Mouse (Mus musculus): ENCODE data around the gene Lbhd2.

The Lbhd2 gene

GRCm38 (mm10) chr12:111406622-111407021, at the start of gene Lbhd2:
Gene Lbhd2, plus strand, starts transcription at chr12:111406809.
- no peak for DNase-seq (ENCODE audit: extremely low spot score, low read depth, low spot score)

DNA sequence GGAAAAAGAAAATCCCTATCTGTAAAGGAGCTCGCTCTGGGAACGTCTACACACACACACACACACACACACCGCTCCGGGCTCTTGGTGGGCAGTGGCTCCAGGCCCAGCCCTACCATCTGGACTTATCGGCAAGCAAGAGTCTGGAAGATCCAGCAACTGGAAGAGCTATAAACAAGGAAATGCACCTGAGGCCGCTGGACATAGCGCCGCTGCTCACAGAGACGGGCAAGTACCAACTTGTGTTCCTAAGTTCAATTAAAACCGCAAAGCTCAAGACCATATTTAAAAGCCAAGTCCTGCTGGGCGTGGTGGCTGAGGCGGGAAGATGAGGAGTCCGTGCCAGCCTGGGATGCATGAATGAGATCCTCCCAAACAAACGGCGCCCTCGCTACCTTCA, 45.9 kb upstream of the Lbhd2 start:
- no peak for DNase-seq (ENCODE audit: extremely low spot score, low read depth, low spot score)

DNA sequence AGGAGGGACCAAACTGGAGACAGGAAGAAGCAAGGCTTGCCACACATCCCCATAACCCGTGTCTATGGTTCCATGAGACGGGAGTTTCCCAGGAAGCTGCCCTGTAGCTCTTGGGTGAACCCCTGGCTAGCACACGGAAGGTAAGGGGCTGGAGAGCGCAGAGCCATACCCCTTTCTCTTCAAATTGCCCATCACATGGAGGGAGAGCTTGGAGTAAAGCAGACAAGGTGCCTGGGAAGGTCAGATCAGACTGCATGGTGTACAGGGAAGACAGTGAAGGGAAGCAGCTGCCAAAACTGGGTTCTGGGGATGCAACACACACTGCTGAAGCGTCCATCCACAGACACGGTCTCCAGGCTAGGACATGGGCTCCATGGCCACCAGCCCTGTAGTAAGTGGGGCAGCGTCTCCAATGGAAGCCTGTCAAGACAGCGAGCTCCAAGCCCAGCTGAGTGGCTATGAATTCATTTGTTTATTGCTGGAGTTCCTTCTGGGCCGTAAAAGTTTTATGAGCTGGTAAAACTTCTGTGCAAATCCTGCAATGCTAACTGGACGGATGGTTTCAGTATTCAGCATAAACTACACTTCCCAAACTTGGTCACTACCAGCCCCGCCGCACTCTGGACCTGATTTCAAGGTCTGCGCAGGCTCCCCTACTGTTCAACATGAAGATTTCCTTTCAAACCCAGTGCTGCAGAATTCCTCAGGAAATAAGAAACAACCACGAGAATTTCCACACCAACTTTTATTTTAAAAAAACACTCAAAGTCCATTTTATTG, 45.1 kb upstream of the Lbhd2 start:
- DNase-seq (ENCODE audit: extremely low spot score, low read depth, low spot score): no peak

DNA sequence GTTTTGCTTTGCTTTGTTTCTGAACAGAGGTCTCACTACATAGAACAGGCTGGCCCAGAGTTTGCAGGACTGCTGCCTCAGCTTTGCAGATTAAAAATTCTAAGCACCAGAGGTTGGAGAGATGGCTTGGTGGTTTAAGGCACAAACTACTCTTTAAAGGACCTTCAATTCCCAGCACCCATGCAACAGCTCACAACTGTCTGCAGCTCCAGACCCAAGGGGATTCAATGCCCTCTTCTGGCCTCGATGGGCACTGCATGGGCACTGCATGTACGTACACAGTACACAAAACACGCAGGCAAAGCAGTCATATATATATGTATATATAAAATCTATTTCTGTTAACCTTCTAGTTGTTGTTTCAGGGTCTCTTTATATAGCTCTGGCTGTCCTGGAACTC, 42.4 kb upstream of the Lbhd2 start:
- DNase-seq (ENCODE audit: extremely low spot score, low read depth, low spot score): no peak

DNA sequence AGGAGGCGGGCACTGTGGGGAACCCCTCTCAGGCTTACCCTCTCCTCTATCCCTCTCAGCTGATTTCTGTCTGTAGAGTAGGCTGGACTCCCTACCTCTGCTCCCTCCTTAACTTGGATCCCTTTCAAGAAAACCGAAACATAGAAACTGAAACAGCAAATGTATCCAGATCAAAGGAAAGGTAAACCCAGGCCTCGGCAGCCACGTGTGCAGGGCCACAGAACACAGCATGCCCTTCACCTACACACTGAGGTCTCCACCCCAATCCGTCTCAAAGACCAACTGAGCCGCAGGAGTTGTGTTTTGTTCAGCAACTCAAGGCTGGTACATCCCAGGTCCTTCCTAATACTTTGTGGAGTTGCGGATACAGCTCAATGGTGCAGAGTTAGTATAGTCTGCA, 39.5 kb upstream of the Lbhd2 start:
- no peak for DNase-seq (ENCODE audit: extremely low spot score, low read depth, low spot score)

DNA sequence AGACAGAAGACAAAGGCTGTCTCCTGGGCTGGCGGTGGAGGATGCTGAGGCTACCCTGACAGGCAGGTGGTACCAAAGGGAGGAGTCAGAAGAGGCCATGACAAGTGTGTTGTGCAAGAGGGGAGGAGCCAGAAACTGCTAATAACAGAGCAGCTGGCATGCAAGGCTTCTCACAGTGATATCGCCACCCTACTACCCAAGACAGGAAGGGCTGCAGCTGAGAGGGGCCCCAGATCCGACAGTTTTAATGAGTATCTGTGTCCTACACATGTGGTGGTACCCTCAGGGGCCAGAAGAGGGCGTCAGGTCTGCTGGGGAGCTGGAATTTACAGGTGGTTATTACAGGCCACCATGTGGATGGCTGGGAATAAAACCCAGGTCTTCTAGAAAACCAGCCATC, 36.4 kb upstream of the Lbhd2 start:
- no peak for DNase-seq (ENCODE audit: extremely low spot score, low read depth, low spot score)

GRCm38 (mm10) chr12:111371905-111372304, 34.7 kb upstream of the Lbhd2 start:
- no peak for DNase-seq (ENCODE audit: extremely low spot score, low read depth, low spot score)

GRCm38 (mm10) chr12:111373411-111373810, 33.2 kb upstream of the Lbhd2 start:
- DNase-seq (ENCODE audit: extremely low spot score, low read depth, low spot score): no peak

- DNase-seq (ENCODE audit: extremely low spot score, low read depth, low spot score): no peak
Observed at GRCm38 (mm10) chr12:111374727-111375126, 31.9 kb upstream of the Lbhd2 start.

DNA sequence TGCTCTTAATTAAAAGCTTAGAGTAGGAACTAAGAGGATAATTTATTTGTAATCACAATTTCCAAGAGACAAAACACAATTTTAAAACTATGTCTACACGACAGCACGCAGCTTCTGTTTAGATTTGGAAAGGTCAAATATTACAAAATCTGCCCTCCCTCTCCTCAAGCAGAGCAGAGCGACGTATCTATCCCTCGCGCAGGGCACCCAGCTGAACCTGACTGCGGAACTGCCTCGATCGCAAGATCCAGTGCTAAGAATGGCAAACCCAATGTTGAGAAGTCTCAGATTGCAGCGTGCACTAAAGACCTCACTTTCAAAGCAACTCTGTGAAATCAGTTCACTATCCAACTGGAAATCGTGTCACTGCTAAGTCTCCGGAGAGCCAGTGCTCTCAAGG, 31.1 kb upstream of the Lbhd2 start:
- DNase-seq (ENCODE audit: extremely low spot score, low read depth, low spot score): no peak

GRCm38 (mm10) chr12:111376053-111376452, 30.6 kb upstream of the Lbhd2 start:
- no peak for DNase-seq (ENCODE audit: extremely low spot score, low read depth, low spot score)

- DNase-seq (ENCODE audit: extremely low spot score, low read depth, low spot score): no peak
Observed at GRCm38 (mm10) chr12:111376826-111377331, 29.7 kb upstream of the Lbhd2 start.

DNA sequence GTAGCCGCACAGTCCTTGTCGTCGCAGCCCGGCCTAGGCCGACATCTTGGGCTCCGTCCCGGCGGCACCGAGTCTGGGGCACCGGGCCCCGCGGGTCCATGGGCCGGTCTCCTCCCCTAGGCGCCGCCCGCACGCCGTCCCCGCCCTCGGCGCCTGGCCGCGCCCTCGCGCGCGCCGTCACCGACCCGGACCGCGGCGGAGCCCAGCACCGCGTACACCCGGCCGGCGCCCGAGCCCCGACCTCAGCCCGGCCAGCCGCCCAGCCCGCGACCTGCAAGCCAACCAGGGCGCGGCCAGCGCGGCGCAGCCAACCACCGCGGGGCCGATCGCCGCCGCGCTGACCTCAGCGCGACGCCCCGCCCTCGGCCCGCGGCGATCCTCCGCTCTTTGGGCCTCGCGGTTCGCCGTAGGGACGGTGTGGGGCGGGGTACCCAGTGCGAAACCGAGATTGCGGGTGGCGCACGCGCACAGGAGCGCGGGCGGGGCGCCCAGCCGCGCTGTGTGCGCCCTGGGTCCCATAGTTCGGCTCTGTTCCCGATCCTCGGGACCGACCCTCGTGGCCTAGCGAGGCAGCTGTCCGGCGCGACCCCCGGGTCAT, 29.1 kb upstream of the Lbhd2 start, which contains the start of gene Cdc42bpb:
Gene Cdc42bpb, minus strand, starts transcription at position 343 of the 598 bp plus-strand sequence.
- peak; percentile 42 for DNase-seq (ENCODE audit: extremely low spot score, low read depth, low spot score)

DNA sequence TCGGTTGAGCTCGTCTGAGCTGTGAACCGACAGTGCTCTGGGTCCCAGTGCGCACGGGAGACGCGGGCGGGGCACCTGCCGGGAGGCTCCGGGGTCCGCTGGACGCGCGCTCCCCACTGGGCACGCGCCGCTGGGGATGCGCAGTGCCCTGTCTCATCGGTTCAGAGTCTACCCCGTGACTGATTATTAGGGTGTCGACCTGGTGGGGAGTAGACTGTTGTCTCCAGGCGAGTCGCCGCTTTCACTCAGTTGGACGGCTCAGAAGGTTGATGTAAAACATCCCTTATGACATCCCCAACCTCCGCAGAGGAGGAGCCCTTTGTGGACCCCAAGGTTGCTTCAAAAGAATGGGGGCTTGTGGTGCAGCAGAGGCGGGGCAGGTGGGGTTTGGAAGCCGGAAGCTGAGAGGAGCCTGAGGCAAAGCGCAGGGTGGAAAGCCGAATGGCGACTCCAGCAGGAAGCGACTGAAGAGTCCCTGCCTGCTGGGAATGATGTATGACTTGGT, 28.6 kb upstream of the Lbhd2 start:
- no peak for DNase-seq (ENCODE audit: extremely low spot score, low read depth, low spot score)

GRCm38 (mm10) chr12:111378812-111379211, 27.8 kb upstream of the Lbhd2 start:
- DNase-seq (ENCODE audit: extremely low spot score, low read depth, low spot score): no peak

DNA sequence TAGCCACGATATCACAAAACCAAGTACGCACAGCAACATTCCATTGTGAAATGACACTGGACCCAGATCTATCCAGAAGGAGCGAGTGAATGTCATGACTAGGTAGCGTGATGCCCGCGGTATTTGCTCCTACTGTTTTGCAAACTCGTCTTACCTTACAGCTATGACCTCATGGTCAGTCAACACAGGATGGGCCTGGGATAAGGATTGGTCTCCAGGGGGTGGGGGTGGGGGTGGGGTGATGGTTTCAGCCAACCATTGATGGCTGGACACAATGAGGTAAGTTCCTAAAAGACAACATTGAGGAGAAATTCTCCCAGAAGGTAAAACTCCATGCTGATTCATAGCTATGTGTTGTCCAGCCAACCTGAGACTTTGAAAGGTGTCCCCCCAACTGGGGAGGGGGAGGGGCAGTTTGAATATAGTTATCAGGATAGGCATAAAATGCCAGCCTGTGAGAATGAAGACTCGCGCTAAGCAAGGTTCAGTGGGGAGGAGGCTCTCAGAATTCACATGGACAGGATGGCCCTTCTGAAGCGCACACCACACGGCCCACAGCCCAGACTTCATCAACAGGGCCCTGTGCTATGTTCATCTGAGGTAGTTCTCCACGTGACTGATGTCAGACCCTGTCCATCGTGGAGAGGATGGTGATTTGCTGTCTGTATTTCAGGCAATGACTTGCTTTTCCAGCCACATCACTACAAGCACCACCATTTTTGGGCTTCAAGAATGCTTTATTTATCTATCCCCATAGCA, 20.5 kb upstream of the Lbhd2 start:
- DNase-seq (ENCODE audit: extremely low spot score, low read depth, low spot score): no peak

- no peak for DNase-seq (ENCODE audit: extremely low spot score, low read depth, low spot score)
Observed at GRCm38 (mm10) chr12:111386642-111387120, 19.9 kb upstream of the Lbhd2 start.

DNA sequence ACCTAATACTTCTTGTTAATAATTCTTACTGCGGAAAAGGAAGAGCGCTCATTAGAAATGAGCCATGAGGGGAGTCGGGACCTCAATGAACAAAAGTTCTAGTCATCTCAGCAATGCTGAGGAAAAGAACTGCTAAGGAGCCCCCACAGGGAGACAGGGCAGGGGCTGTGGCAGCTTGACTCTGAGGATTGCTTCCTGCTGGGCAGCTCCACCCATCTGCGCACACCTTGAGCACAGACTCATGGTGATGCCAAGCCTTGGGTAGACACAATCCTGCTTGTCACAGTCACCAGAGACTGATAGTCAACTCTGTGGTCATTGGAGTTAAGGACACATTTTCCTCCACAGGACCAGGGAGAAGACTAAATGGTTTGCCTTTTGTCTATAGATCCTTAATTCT, 19.5 kb upstream of the Lbhd2 start:
- no peak for DNase-seq (ENCODE audit: extremely low spot score, low read depth, low spot score)

DNA sequence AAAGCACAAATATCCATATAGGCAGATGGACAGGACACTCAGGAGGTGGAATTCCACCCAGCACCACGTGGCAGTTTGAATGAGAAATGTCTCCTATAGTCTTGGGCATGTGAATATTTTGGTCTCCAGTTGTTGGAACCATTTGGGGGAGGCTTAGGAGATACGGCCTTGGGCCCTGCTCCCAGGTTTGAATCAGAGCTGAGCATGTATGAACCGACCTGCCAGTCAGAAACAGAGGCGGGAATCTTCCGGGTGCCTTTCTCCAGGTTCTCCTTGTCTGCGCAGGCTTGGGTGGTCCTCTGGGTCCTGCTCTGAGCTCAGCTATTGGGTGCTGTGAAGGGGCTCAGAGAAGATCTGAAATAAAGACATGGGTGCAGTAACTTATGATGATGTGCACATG, 12.6 kb upstream of the Lbhd2 start:
- DNase-seq (ENCODE audit: extremely low spot score, low read depth, low spot score): no peak

DNA sequence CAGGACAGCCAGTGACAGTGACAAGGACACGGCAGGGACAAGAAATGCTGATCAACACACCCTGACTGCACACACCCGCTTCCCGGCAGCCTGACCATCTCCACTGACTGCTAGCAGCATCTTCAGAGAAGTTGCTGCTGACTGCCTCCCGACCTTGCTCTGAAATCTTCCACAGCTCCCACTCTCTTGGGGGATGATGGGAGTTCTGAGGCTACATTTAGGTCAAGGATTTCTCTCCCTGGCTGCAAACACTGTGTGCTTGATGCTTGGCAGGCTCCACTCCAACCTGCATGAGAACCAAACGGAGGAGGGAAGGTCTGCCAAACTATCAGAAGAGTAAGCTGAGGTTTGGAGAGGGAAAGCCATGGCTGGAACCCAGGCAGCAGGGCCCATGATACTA, 9.6 kb upstream of the Lbhd2 start:
- DNase-seq (ENCODE audit: extremely low spot score, low read depth, low spot score): no peak

DNA sequence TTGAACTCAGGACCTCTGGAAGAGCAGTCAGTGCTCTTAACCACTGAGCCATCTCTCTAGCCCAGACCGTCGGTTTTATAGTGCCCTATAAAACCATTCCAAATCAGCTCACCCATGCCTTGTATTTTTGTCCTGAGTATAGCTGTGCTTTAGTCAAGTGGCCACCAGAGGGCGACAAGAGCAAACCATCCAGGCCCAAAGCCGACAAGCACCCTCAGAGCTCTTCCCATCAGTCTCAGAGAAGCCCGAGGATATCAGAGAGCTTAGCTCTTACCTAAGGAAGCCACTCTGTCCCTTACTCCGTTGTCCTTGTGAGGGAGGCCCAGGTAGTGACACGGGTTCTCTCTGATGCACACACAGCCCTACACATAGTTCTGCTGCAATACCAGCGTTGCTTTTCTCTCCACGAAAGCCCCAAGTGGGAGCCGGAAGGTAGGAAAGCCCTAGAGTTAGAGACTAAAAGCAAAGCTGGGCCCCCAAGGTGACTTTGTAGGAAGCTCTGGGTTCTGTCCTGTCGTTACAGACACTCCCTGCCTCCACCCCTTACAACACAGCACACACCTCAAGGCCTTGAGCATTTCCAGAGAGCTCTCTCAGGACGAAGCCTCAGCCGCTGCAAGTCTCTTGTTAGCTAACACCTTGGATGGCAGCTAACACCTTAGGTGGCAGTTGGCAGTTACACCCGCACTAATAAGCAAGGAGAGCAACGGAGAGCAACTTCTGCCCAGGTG, 5.0 kb upstream of the Lbhd2 start:
- peak; percentile 68 for DNase-seq (ENCODE audit: extremely low spot score, low read depth, low spot score)

All from hindlimb bud, embryonic 11.5 days (tissue).